Mouse (Mus musculus) forebrain, embryonic 12.5 days (tissue): ENCODE measurements around the gene Mmp9. TPM values are rescaled to one million over a fixed set of nuclear protein-coding genes. Genes with fewer than 3 reads are reported as not detected.

ENCODE experiments used
- ATAC-seq: fragments of 200-750 bp; cut with Nextera tagmentation; 2 replicates; pipeline ENCODE4 v1.8.0; 2017; ENCODE audit warnings: moderate TSS enrichment; ENCODE audit not compliant: low FRiP score
- H3K27ac ChIP-seq: fragments of 300-500 bp; sonication (generic); 2 replicates; pipeline ENCODE4 v1.5.1; 2016; ENCODE audit warnings: mild to moderate bottlenecking
- H3K27me3 ChIP-seq: fragments of 300-500 bp; sonication (generic); 2 replicates; pipeline ENCODE4 v1.6.1; 2016; ENCODE audit warnings: mild to moderate bottlenecking
- H3K36me3 ChIP-seq: fragments of 300-500 bp; sonication (generic); replicated peaks from 2 replicates; pipeline ENCODE4 v1.6.1; 2016; ENCODE audit warnings: mild to moderate bottlenecking
- H3K4me1 ChIP-seq: fragments of 300-500 bp; sonication (generic); 2 replicates; pipeline ENCODE4 v1.6.1; 2016
- H3K4me2 ChIP-seq: fragments of 300-500 bp; sonication (generic); 2 replicates; pipeline ENCODE4 v1.6.1; 2016; ENCODE audit warnings: mild to moderate bottlenecking, moderate library complexity
- H3K4me3 ChIP-seq: fragments of 300-500 bp; sonication (generic); replicated peaks from 2 replicates; pipeline ENCODE4 v1.5.1; 2016; ENCODE audit warnings: mild to moderate bottlenecking
- H3K9ac ChIP-seq: fragments of 300-500 bp; sonication (generic); 2 replicates; pipeline ENCODE4 v1.6.1; 2016; ENCODE audit warnings: mild to moderate bottlenecking
- H3K9me3 ChIP-seq: fragments of 300-500 bp; sonication (generic); 2 replicates; pipeline ENCODE4 v1.6.1; 2016
- whole genome bisulfite sequencing: fragments of 180-500 bp; shearing (Covaris S2); methylation state at CpG from one replicate; pipeline ENCODE4 v1.1.7; 2016; 5-methylcytosine and 5-hydroxymethylcytosine counted together
- polyA plus RNA-seq: library from polyadenylated mRNA; unstranded; fragments of >200 nt; fragmentation: Nextera tagmentation; extraction: Ambion mirVana; gene quantifications from 2 replicates; pipeline ENCODE4 v1.2.1, GENCODE M21; 2016

Mmp9 gene
- polyA plus RNA-seq, 1 experiment from 2014 or later = 3.6 TPM

- H3K4me2 ChIP-seq = no peak overlapping the region
- no peak overlapping the region for H3K9ac ChIP-seq
- 0 out of 2 replicates have a peak, but pooled peaks cover 3% of the 10 kb centered on the region for H3K9me3 ChIP-seq
- peaks cover 21% of the 10 kb centered on the region for H3K27me3 ChIP-seq
- ATAC-seq = no peak
- no peaks in the 10 kb centered on the region for H3K36me3 ChIP-seq
- 54% methylated on average over 7 of the region's 7 CpGs for WGBS
- no peak overlapping the region for H3K27ac ChIP-seq
- H3K4me1 ChIP-seq = peaks cover 45% of the 10 kb centered on the region
- H3K4me3 ChIP-seq = no peak overlapping the region
Measured at GRCm38 (mm10) chr2:164962183-164962580, 21.6 kb downstream of the Mmp9 start.

- 23% methylated on average over 9 of the region's 9 CpGs for WGBS
- Histone ChIP-seq H3K27me3 (peaks cover 37% of the 10 kb centered on the region), H3K27ac (peak overlapping the region; percentile 74), H3K36me3 (no peaks in the 10 kb centered on the region), H3K9me3 (no peaks in the 10 kb centered on the region), H3K4me3 (no peak overlapping the region), H3K4me1 (peaks cover 67% of the 10 kb centered on the region), H3K9ac (no peak overlapping the region), H3K4me2 (peak overlapping the region; percentile 39)
- peak; percentile 76 for ATAC-seq
Measured at GRCm38 (mm10) chr2:164964242-164964894, 23.8 kb downstream of the Mmp9 start.

- no peak; the same call in 1 of the 2 replicates for ATAC-seq
- Histone ChIP-seq H3K27ac (peak overlapping the region; percentile 74), H3K4me1 (peaks cover 73% of the 10 kb centered on the region), H3K4me2 (peak overlapping the region; percentile 39; the same call in 1 of the 2 replicates), H3K36me3 (no peaks in the 10 kb centered on the region), H3K9me3 (no peaks in the 10 kb centered on the region), H3K4me3 (no peak overlapping the region), H3K27me3 (peaks cover 43% of the 10 kb centered on the region), H3K9ac (no peak overlapping the region)
- 88% methylated on average over 1 of the region's 1 CpGs for WGBS
Measured at GRCm38 (mm10) chr2:164964981-164965380, 24.4 kb downstream of the Mmp9 start.

- no peak overlapping the region for H3K4me3 ChIP-seq
- H3K36me3 ChIP-seq = no peaks in the 10 kb centered on the region
- no peaks in the 10 kb centered on the region for H3K9me3 ChIP-seq
- H3K4me1 ChIP-seq = peaks cover 75% of the 10 kb centered on the region
- no peak for ATAC-seq
- H3K9ac ChIP-seq = no peak overlapping the region
- H3K27ac ChIP-seq = no peak overlapping the region
- H3K4me2 ChIP-seq = no peak overlapping the region
- 23% methylated on average over 8 of the region's 8 CpGs for WGBS
- H3K27me3 ChIP-seq = peaks cover 57% of the 10 kb centered on the region
Measured at GRCm38 (mm10) chr2:164966381-164966780, 25.8 kb downstream of the Mmp9 start.

- Histone ChIP-seq H3K4me2 (peak overlapping the region; percentile 64; the same call in 1 of the 2 replicates), H3K9me3 (no peaks in the 10 kb centered on the region), H3K4me3 (0 out of 2 replicates have a peak overlapping the region, but pooled peaks have one; percentile 44), H3K4me1 (peaks cover 74% of the 10 kb centered on the region), H3K9ac (no peak overlapping the region), H3K27me3 (peaks cover 65% of the 10 kb centered on the region), H3K27ac (no peak overlapping the region), H3K36me3 (no peaks in the 10 kb centered on the region)
- no peak for ATAC-seq
- WGBS = 5% methylated on average over 6 of the region's 6 CpGs
Measured at GRCm38 (mm10) chr2:164967193-164967592, 26.6 kb downstream of the Mmp9 start.

- Histone ChIP-seq H3K36me3 (no peaks in the 10 kb centered on the region), H3K4me1 (peaks cover 74% of the 10 kb centered on the region), H3K4me3 (peak overlapping the region; percentile 44), H3K9ac (peak overlapping the region; percentile 39), H3K27ac (peak overlapping the region; percentile 68), H3K9me3 (no peaks in the 10 kb centered on the region), H3K4me2 (peak overlapping the region; percentile 64), H3K27me3 (peaks cover 72% of the 10 kb centered on the region)
- peak; percentile 55; the same call in 1 of the 2 replicates for ATAC-seq
- WGBS = 1% methylated on average over 65 of the region's 65 CpGs
Measured at GRCm38 (mm10) chr2:164967761-164968440, 27.3 kb downstream of the Mmp9 start.

GRCm38 (mm10) chr2:164968451-164968851 lies 27.9 kb downstream of the Mmp9 start:
- no peaks in the 10 kb centered on the region for H3K9me3 ChIP-seq
- peak overlapping the region; percentile 39 for H3K9ac ChIP-seq
- peak overlapping the region; percentile 64 for H3K4me2 ChIP-seq
- peaks cover 70% of the 10 kb centered on the region for H3K4me1 ChIP-seq
- no peaks in the 10 kb centered on the region for H3K36me3 ChIP-seq
- peaks cover 78% of the 10 kb centered on the region for H3K27me3 ChIP-seq
- peak overlapping the region; percentile 68 for H3K27ac ChIP-seq
- peak; percentile 28; the same call in 1 of the 2 replicates for ATAC-seq
- peak overlapping the region; percentile 44 for H3K4me3 ChIP-seq
- WGBS = under 1% methylated on average over 28 of the region's 29 CpGs

DNA sequence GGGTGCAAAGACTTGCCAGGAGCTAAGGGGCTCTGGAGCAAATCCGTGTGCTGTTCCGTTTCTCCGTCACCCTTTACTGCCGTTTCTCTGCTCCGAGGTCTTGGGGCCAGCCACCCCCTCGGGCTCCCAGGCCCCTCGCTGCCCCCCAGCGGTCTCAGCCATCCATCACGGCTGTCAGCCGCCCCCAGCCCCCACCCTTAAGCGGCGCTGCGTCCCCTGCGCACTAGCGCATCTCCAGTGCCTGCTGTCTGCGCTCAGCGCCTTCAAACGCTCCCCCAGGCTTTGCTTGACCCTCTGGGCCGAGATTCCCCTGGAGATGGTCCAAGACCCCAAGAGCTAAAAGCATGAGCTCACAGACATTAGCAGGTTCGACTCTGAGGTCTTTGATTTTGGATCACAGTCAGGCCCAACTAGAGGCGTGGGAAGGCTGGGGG lies 28.8 kb downstream of the Mmp9 start:
- H3K27ac ChIP-seq = no peak overlapping the region
- H3K36me3 ChIP-seq = no peaks in the 10 kb centered on the region
- H3K27me3 ChIP-seq = peaks cover 83% of the 10 kb centered on the region
- no peak for ATAC-seq
- H3K9me3 ChIP-seq = no peaks in the 10 kb centered on the region
- peak overlapping the region; percentile 44 for H3K4me3 ChIP-seq
- no peak overlapping the region for H3K9ac ChIP-seq
- peak overlapping the region; percentile 64 for H3K4me2 ChIP-seq
- peaks cover 61% of the 10 kb centered on the region for H3K4me1 ChIP-seq
- WGBS = 2% methylated on average over 21 of the region's 21 CpGs

- peak overlapping the region; percentile 21; the same call in 1 of the 2 replicates for H3K27ac ChIP-seq
- peaks cover 88% of the 10 kb centered on the region for H3K27me3 ChIP-seq
- peaks cover 49% of the 10 kb centered on the region for H3K4me1 ChIP-seq
- H3K9ac ChIP-seq = peak overlapping the region; percentile 47; the same call in 1 of the 2 replicates
- H3K4me2 ChIP-seq = peak overlapping the region; percentile 64
- no peaks in the 10 kb centered on the region for H3K36me3 ChIP-seq
- H3K4me3 ChIP-seq = peak overlapping the region; percentile 28
- ATAC-seq = peak; percentile 56
- WGBS = under 1% methylated on average over 40 of the region's 42 CpGs
- no peaks in the 10 kb centered on the region for H3K9me3 ChIP-seq
Measured at GRCm38 (mm10) chr2:164970631-164971196, 30.1 kb downstream of the Mmp9 start.

GRCm38 (mm10) chr2:164972646-164973045 lies 32.1 kb downstream of the Mmp9 start:
- Histone ChIP-seq H3K36me3 (no peaks in the 10 kb centered on the region), H3K9me3 (no peaks in the 10 kb centered on the region), H3K9ac (no peak overlapping the region), H3K27ac (no peak overlapping the region), H3K27me3 (peaks cover 69% of the 10 kb centered on the region), H3K4me3 (no peak overlapping the region), H3K4me2 (no peak overlapping the region), H3K4me1 (peaks cover 41% of the 10 kb centered on the region)
- no peak for ATAC-seq
- WGBS = 81% methylated on average over 5 of the region's 5 CpGs

DNA sequence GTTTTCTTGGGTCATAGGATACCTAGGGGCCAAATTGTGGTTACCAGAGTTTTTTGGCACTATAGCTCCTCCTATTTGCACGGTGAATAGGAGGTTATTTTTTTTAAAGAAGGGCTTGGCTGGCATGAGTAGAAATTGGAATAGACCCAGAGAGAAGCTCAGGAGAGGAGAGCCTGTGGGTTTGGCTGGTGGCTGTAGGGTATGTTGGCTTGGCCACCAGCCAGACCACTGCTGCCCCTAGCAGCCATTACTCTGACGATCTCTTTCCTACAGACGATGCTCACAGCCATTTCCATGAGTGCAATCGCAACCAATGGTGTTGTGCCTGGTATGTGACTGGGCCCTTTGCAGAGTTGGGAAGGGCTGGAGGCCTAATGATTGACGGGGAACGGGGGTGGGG lies 35.0 kb downstream of the Mmp9 start:
- H3K4me2 ChIP-seq = no peak overlapping the region
- H3K4me3 ChIP-seq = no peak overlapping the region
- peaks cover 44% of the 10 kb centered on the region for H3K27me3 ChIP-seq
- H3K9ac ChIP-seq = no peak overlapping the region
- 81% methylated on average over 6 of the region's 6 CpGs for WGBS
- peaks cover 12% of the 10 kb centered on the region for H3K4me1 ChIP-seq
- H3K27ac ChIP-seq = no peak overlapping the region
- no peak for ATAC-seq
- H3K9me3 ChIP-seq = no peaks in the 10 kb centered on the region
- H3K36me3 ChIP-seq = no peaks in the 10 kb centered on the region

DNA sequence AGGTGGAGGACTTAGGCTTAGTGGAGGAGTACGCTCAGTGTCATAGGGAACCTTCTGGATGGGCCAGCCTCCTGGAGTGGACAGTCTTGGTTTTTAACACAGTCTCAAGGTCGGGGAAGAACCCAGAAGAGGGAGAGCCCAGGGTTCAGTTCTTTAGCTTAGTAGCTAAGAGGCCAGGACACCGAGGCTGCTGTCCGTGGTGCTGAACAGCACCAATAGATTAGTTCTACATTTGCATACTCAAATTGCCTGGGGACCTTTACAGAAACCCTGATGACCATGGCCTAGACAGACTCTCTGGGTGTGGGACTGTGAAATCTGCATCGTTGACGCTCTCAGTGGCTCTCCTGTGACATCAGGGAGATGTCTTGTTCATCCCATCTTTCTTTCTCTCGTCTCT lies 39.2 kb downstream of the Mmp9 start:
- 22% methylated on average over 7 of the region's 7 CpGs for WGBS
- Histone ChIP-seq H3K9ac (no peak overlapping the region), H3K36me3 (no peaks in the 10 kb centered on the region), H3K27me3 (peaks cover 12% of the 10 kb centered on the region; the same call in 1 of the 2 replicates), H3K27ac (no peak overlapping the region), H3K4me1 (peaks cover 6% of the 10 kb centered on the region; the same call in 1 of the 2 replicates), H3K4me2 (no peak overlapping the region), H3K4me3 (no peak overlapping the region), H3K9me3 (no peaks in the 10 kb centered on the region)
- no peak for ATAC-seq
